Mouse (Mus musculus) monocyte, adult 2 months (primary cell): ENCODE data around the gene Hipk4.

Source experiments
- DNase-seq, 2 experiments: peaks; one replicate each; pipeline ENCODE4 v3.0.0; 2022; ENCODE audit warnings: low spot score in 2 of 2, low read depth in 1 of 2

Hipk4 gene

GRCm38 (mm10) chr7:27578465-27578864 is 55.4 kb downstream of the Hipk4 start:
- DNase-seq, result no peak

- no peak for DNase-seq
Observed at GRCm38 (mm10) chr7:27580380-27581174, 57.5 kb downstream of the Hipk4 start.
